Comparison of ENCODE assay signal across 16 mouse cellular contexts in the genomic region with DNA sequence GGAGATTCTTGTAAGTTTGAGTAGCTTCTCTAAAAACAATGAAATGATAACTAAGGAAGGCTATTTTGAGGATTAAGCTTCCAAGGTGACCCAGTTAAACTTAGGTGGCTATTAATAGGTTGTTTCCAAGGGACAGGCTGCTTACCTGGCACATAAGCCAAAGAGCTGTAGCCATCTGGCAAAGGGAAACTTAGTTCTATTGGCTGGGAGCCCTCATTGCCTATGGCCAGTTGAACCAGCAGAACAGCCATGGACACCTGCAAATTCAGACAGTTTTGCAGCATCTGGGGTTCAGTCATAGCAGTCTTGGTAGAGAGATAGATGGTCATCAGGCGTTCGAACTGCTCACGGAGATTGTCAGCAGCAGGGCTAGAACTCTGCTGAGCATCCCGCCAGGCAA. TPM values are rescaled to one million over a fixed set of nuclear protein-coding genes. Genes with fewer than 3 reads are reported as not detected.
DNase-seq lines count a peak whose midpoint lies in the region; ATAC-seq and TF ChIP-seq lines count a peak whose summit lies in the region.
"Had no signal": no experiment of that assay in that cellular context is flagged by ENCODE, and none has a peak within 500 bp of the region (broad histone marks: within the 10 kb centered on the region; RNA-seq: fewer than 3 reads in every experiment).

No protein-coding gene starts in this region.

- DNase-seq in adrenal gland, postnatal 14 days: peak; percentile 32
- DNase-seq in adrenal gland, postnatal 36 days: no peak
- no peak for DNase-seq in layer of hippocampus, adult 2 months (ENCODE audit: low spot score in 2 of 2)
- DNase-seq in layer of hippocampus, adult 9-10 months (ENCODE audit: low spot score): no peak
- DNase-seq in fat pad, adult 2 months (ENCODE audit: extremely low read depth, low read depth, low spot score): peak; percentile 39
- peak; percentile 15 to 34 for DNase-seq in heart, postnatal 36 days
- DNase-seq in spleen, postnatal 14 days (ENCODE audit: low spot score in 2 of 2): no peak
- DNase-seq: kidney, postnatal 25 days; lung, adult 18-20 months had no signal

- H3K27ac ChIP-seq in layer of hippocampus, adult 2 months: peak overlapping the region; percentile 73
- no peak overlapping the region for H3K27ac ChIP-seq in midbrain, embryonic 15.5 days
- H3K27ac ChIP-seq: intestine, embryonic 15.5 days; limb, embryonic 12.5 days; macrophage; midbrain, embryonic 13.5 days had no signal

- no peak overlapping the region for H3K4me2 ChIP-seq in midbrain, embryonic 15.5 days
- H3K4me2 ChIP-seq: intestine, embryonic 15.5 days; limb, embryonic 12.5 days; midbrain, embryonic 13.5 days had no signal

- H3K27me3 ChIP-seq in midbrain, embryonic 15.5 days (replicated peaks): no peaks in the 10 kb centered on the region
- H3K27me3 ChIP-seq: intestine, embryonic 15.5 days; limb, embryonic 12.5 days; midbrain, embryonic 13.5 days had no signal

- ATAC-seq in midbrain, embryonic 15.5 days (replicated peaks): no peak
- ATAC-seq: intestine, embryonic 15.5 days; midbrain, embryonic 13.5 days had no signal

- H3K9ac ChIP-seq in midbrain, embryonic 15.5 days: no peak overlapping the region
- H3K9ac ChIP-seq: intestine, embryonic 15.5 days; limb, embryonic 12.5 days; midbrain, embryonic 13.5 days had no signal

- H3K36me3 ChIP-seq in midbrain, embryonic 15.5 days (replicated peaks): peaks cover 77% of the 10 kb centered on the region

- intact Hi-C loops in heart, postnatal 36 days (cut with DNase I): no loop called here

- no peaks in the 10 kb centered on the region for H3K4me1 ChIP-seq in midbrain, embryonic 15.5 days
- H3K4me1 ChIP-seq: intestine, embryonic 15.5 days; limb, embryonic 12.5 days; midbrain, embryonic 13.5 days had no signal

- no peaks in the 10 kb centered on the region for H3K9me3 ChIP-seq in midbrain, embryonic 15.5 days
- H3K9me3 ChIP-seq: intestine, embryonic 15.5 days; limb, embryonic 12.5 days; midbrain, embryonic 13.5 days had no signal

- 97% methylated on average over 4 of the region's 4 CpGs for WGBS in midbrain, embryonic 15.5 days

- TF ChIP-seq CTCF in layer of hippocampus, adult 2 months (conservative IDR thresholded peaks at IDR 0.05): no peak

- no peak overlapping the region for H3K4me3 ChIP-seq in layer of hippocampus, adult 2 months
- no peak overlapping the region for H3K4me3 ChIP-seq in midbrain, embryonic 15.5 days
- H3K4me3 ChIP-seq: intestine, embryonic 15.5 days; limb, embryonic 12.5 days; midbrain, embryonic 13.5 days had no signal

RNA-seq across cellular contexts. Expression of a gene that starts 21.9 kb away (rescaled TPM):
- 638 TPM in 2 replicates for total RNA-seq in adrenal gland, postnatal 14 days (2021)
- total RNA-seq in adrenal gland, postnatal 36 days (2021): 100 to 1,000 TPM; 605 to 637 TPM
- total RNA-seq in layer of hippocampus, adult 2 months (2021): 100 to 1,000 TPM; 309 to 349 TPM
- total RNA-seq in heart, postnatal 36 days (2021): 1,000 to 10,000 TPM; 1,604 to 1,644 TPM
- 670 and 687 TPM in 2 replicates for polyA plus RNA-seq in midbrain, embryonic 15.5 days (2015; fragmentation: Nextera tagmentation; extraction: Ambion mirVana)

RNA-seq across cellular contexts. Expression of a gene that starts 23.0 kb away (rescaled TPM):
- 89.5 and 100 TPM in 2 replicates for total RNA-seq in adrenal gland, postnatal 14 days (2021)
- 100 to 1,000 TPM in 1 of 2 experiments, 10 to 100 TPM in 1; 97.9 to 105 TPM for total RNA-seq in adrenal gland, postnatal 36 days (2021)
- 10 to 100 TPM; 73.0 to 75.2 TPM for total RNA-seq in layer of hippocampus, adult 2 months (2021)
- total RNA-seq in heart, postnatal 36 days (2021): 10 to 100 TPM; 40.7 to 44.8 TPM
- 35.7 and 40.5 TPM in 2 replicates for polyA plus RNA-seq in midbrain, embryonic 15.5 days (2015; fragmentation: Nextera tagmentation; extraction: Ambion mirVana)

RNA-seq across cellular contexts. Expression of a gene that starts 37.8 kb away (rescaled TPM):
- total RNA-seq in adrenal gland, postnatal 14 days (2021): 2.2 and 14.5 TPM in 2 replicates
- under 1 TPM in 1 of 2 experiments, not detected in 1; 0.30 TPM for total RNA-seq in adrenal gland, postnatal 36 days (2021)
- total RNA-seq in layer of hippocampus, adult 2 months (2021): not detected
- total RNA-seq in heart, postnatal 36 days (2021): not detected
- not detected in 2 replicates for polyA plus RNA-seq in midbrain, embryonic 15.5 days (2015; fragmentation: Nextera tagmentation; extraction: Ambion mirVana)
- polyA plus RNA-seq: hindbrain, embryonic 11.5 days; midbrain, embryonic 13.5 days; testis, adult 2 months had no signal

RNA-seq across cellular contexts. Expression of a gene that starts 39.2 kb away (rescaled TPM):
- total RNA-seq in adrenal gland, postnatal 14 days (2021): 1.5 and 12.5 TPM in 2 replicates
- total RNA-seq in adrenal gland, postnatal 36 days (2021): 1 to 10 TPM in 1 of 2 experiments, not detected in 1; 1.5 TPM
- total RNA-seq in layer of hippocampus, adult 2 months (2021): not detected
- under 1 TPM in 1 of 2 experiments, not detected in 1; 0.35 TPM for total RNA-seq in heart, postnatal 36 days (2021)
- polyA plus RNA-seq in midbrain, embryonic 15.5 days (2015; fragmentation: Nextera tagmentation; extraction: Ambion mirVana): not detected in 2 replicates
- polyA plus RNA-seq: hindbrain, embryonic 11.5 days; intestine, embryonic 15.5 days; limb, embryonic 12.5 days; midbrain, embryonic 13.5 days had no signal

Comparison
In these comparisons a context has a peak if more than half of its experiments do, and no peak if none do; other contexts are left out.
1. DNase-seq: peak in adrenal gland, postnatal 14 days (single experiment), fat pad, adult 2 months (single experiment) and heart, postnatal 36 days (2 of 2); none in adrenal gland, postnatal 36 days (0 of 2), layer of hippocampus, adult 2 months (0 of 2), layer of hippocampus, adult 9-10 months (single experiment) and spleen, postnatal 14 days (0 of 2).